Mouse (Mus musculus): ENCODE measurements around the gene Adm2.

- no peak for TF ChIP-seq CTCF (IDR thresholded peaks at IDR 0.05; ENCODE audit: extremely low read depth, insufficient read depth, low read length)
- TF ChIP-seq POLR2A (IDR thresholded peaks at IDR 0.05; ENCODE audit: extremely low read depth, insufficient read depth, low read length): no peak
Measured at GRCm38 (mm10) chr15:89314511-89315189, 7.9 kb upstream of the Adm2 start.

All from cortical plate, adult 2 months (tissue).